Mouse (Mus musculus) testis, adult 2 months (tissue): Measurements from ENCODE around the gene Dennd1b. TPM values are rescaled to one million over a fixed set of nuclear protein-coding genes. Genes with fewer than 3 reads are reported as not detected.

Experiments used
- H3K27ac ChIP-seq: fragments of 200-500 bp; 2 replicates; pipeline ENCODE4 v1.5.1; 2012; ENCODE audit warnings: low read depth, low read length; ENCODE audit not compliant: control insufficient read depth, insufficient read depth
- H3K27me3 ChIP-seq: fragments of 200-500 bp; 2 replicates; pipeline ENCODE4 v1.6.1; 2012; ENCODE audit warnings: mild to moderate bottlenecking, low read length, moderate library complexity; ENCODE audit not compliant: control insufficient read depth, insufficient read depth
- H3K36me3 ChIP-seq: fragments of 200-500 bp; 2 replicates; pipeline ENCODE4 v1.6.1; 2012; ENCODE audit warnings: mild to moderate bottlenecking, low read length; ENCODE audit not compliant: control insufficient read depth, insufficient read depth
- H3K4me1 ChIP-seq: fragments of 200-500 bp; 2 replicates; pipeline ENCODE4 v1.6.1; 2012; ENCODE audit warnings: low read length; ENCODE audit not compliant: control insufficient read depth, insufficient read depth
- H3K4me3 ChIP-seq: fragments of 200-500 bp; 2 replicates; pipeline ENCODE4 v1.5.1; 2012; ENCODE audit warnings: low read depth, mild to moderate bottlenecking, low read length, moderate library complexity, mixed read lengths; ENCODE audit not compliant: control insufficient read depth
- CTCF ChIP-seq: fragments of 200-500 bp; IDR thresholded peaks from 2 replicates; pipeline ENCODE4 v1.5.1; 2012; ENCODE audit warnings: low read depth, mild to moderate bottlenecking, inconsistent platforms, low read length, moderate library complexity; ENCODE audit not compliant: control insufficient read depth, insufficient read depth, insufficient replicate concordance
- POLR2A ChIP-seq: fragments of 200-500 bp; IDR thresholded peaks from 2 replicates; pipeline ENCODE4 v1.6.1; 2012; ENCODE audit warnings: low read depth, mild to moderate bottlenecking, inconsistent platforms, low read length, moderate library complexity; ENCODE audit not compliant: control insufficient read depth
- polyA plus RNA-seq: library from polyadenylated mRNA; depleted of rRNA; stranded (reverse); fragments of >200 nt; gene quantifications from 2 replicates; pipeline ENCODE4 v1.2.3, GENCODE M21; 2012; rRNA removed

Gene Dennd1b
- polyA plus RNA-seq, 1 experiment = 5.8 TPM

DNA sequence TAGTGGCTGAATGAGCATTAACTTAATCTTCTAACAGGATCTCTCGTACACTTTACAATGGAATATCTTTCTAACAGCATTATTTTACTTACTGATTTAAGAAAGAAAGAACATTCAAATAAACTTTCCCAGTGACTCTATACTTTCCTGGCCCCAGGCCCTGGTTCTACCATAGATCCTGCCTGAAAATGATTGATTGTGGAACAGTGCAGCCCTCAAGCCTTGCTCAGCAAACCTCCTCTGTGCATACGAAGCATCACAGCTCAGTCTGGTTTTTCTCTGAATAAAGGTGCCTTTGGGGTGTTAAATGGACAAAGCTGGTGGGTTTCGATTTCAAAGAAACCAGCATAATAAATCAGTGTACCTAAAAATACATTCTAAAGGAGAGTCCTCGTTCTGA is 260.6 kb downstream of the Dennd1b start:
- no peak for TF ChIP-seq POLR2A
- TF ChIP-seq CTCF = no peak
- H3K27ac ChIP-seq = no peak overlapping the region
- H3K36me3 ChIP-seq = no peaks in the 10 kb centered on the region
- no peak overlapping the region for H3K4me3 ChIP-seq
- no peaks in the 10 kb centered on the region for H3K27me3 ChIP-seq
- H3K4me1 ChIP-seq = no peaks in the 10 kb centered on the region

DNA sequence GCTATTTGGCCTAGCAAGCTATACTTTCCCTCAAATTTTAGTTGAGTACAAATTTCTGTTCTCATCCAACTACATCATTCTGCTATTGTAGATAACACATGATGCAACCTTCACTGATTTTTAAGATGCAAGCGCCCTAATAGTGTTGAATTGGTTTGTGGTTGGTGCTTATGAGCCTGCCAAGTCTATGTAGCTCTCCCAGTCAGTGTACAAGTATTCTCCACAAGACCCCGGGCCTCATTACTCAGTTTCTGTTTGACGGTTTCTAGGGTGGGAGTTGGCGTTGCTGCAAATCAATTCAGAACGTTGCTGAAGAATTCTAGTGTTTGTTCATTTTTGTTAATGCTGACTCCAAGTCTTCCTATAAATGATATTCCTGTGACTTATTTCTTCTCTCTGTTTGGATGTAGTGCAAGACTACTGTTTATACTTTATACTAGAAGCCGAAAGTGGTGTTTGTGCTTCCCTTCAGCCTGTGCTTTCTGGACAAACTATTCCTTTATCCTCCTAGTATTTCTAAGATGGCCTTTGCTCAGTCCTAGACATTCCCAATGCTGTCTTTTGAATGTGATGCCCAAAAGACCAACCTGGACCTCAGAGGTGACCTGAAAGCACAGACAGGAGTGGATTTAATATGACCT is 261.2 kb downstream of the Dennd1b start:
- TF ChIP-seq POLR2A = no peak
- no peak for TF ChIP-seq CTCF
- no peaks in the 10 kb centered on the region for H3K4me1 ChIP-seq
- no peak overlapping the region for H3K27ac ChIP-seq
- H3K4me3 ChIP-seq = no peak overlapping the region
- H3K27me3 ChIP-seq = no peaks in the 10 kb centered on the region
- H3K36me3 ChIP-seq = no peaks in the 10 kb centered on the region

Other genes with a start within 250 kb of the Dennd1b start
- gene Lhx9, start 114.9 kb upstream of the Dennd1b start, polyA plus RNA-seq = 0.36 and 0.52 TPM in 2 replicates
- gene 2310009B15Rik, start 106.6 kb upstream of the Dennd1b start, polyA plus RNA-seq = 9.3 and 12.1 TPM in 2 replicates